Mouse (Mus musculus) brain, embryonic 14.5 days (tissue): ENCODE results near the gene Arhgap45.

ENCODE experiments used
- CTCF ChIP-seq: fragments of 200-500 bp; IDR thresholded peaks from 2 replicates; pipeline ENCODE4 v1.5.1; 2012; ENCODE audit warnings: inconsistent platforms, mild to moderate bottlenecking, moderate library complexity, borderline replicate concordance; ENCODE audit not compliant: insufficient read depth, insufficient read length; ENCODE audit errors: extremely low read depth
- POLR2A ChIP-seq: fragments of 200-500 bp; IDR thresholded peaks from 2 replicates; pipeline ENCODE4 v1.6.1; 2012; ENCODE audit warnings: mild to moderate bottlenecking, inconsistent platforms, borderline replicate concordance; ENCODE audit not compliant: poor library complexity, insufficient read depth, insufficient read length, severe bottlenecking; ENCODE audit errors: extremely low read depth

DNA sequence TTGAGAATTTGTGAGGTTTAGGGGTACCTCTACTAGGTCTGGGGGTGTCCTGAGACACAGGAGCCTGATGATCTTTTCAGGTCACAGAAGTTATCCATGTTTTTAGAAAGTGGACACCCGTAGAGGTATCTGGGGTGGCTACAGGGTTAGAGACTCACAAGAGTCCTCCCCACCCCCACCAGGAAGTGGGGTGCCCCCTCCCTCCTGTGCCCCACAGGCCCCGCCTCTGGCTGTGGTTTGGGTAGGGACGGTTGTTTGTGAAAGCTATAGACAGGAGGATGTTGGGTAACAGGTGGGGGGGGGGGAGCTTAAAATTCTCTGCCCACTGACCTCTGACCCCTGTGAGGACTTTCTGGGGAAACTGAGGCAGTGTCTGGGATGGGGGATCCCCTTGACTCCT, 908 bp downstream of the Arhgap45 start:
- TF ChIP-seq CTCF (no peak), POLR2A (no peak)
